ENCODE assay signal across 13 mouse cellular contexts in the genomic region with DNA sequence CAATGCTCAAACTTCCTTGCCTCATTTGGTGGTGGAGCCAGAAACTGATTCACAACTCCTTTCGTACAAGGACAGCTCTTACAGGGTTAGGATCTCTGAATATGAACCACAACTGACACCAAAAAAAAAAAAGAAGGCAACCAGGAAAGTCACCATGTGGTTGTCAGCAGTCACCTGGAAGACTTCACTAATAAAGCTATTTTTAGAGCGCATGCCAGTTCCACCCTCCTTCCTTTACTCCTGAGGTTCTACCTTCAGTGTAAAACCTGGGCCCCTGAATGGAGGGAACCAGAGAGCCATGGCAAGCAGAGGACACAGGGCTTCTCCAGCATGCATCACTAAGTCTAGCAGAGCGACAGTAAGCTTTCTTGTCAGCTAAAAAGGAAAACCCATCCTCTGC. TPM values are rescaled to one million over a fixed set of nuclear protein-coding genes. Genes with fewer than 3 reads are reported as not detected.
DNase-seq lines count a peak whose midpoint lies in the region; ATAC-seq and TF ChIP-seq lines count a peak whose summit lies in the region.
"Had no signal": no experiment of that assay in that cellular context is flagged by ENCODE, and none has a peak within 500 bp of the region (broad histone marks: within the 10 kb centered on the region; RNA-seq: fewer than 3 reads in every experiment).

No protein-coding gene starts in this region.

- H3K4me2 ChIP-seq in heart, embryonic 13.5 days: peak overlapping the region; percentile 95
- H3K4me2 ChIP-seq in liver, embryonic 13.5 days: no peak overlapping the region
- H3K4me2 ChIP-seq in heart, embryonic 16.5 days (ENCODE audit: low read depth, low read length): peak overlapping the region; percentile 37
- peak overlapping the region; percentile 6; the same call in 1 of the 2 replicates for H3K4me2 ChIP-seq in liver, embryonic 14.5 days (ENCODE audit: low read depth)
- H3K4me2 ChIP-seq: midbrain, embryonic 11.5 days had no signal

- DNase-seq in heart, adult 8-10 months (ENCODE audit: low spot score): no peak
- no peak for DNase-seq in liver, embryonic 13.5 days
- no peak for DNase-seq in liver
- no peak for DNase-seq in liver, embryonic 14.5 days (ENCODE audit: low read depth in 3 of 3, low spot score in 3 of 3)
- no peak for DNase-seq in right cerebral cortex, postnatal 14 days
- DNase-seq in cerebellum, adult 11-12 months: no peak
- DNase-seq: lung, postnatal 14 days; thymus, adult 18-20 months had no signal

- H3K9me3 ChIP-seq in heart, embryonic 13.5 days: no peaks in the 10 kb centered on the region
- no peaks in the 10 kb centered on the region for H3K9me3 ChIP-seq in liver, embryonic 13.5 days (replicated peaks)
- no peaks in the 10 kb centered on the region for H3K9me3 ChIP-seq in heart, embryonic 16.5 days (replicated peaks; ENCODE audit: control insufficient read depth, low read length)
- H3K9me3 ChIP-seq in liver, embryonic 14.5 days (ENCODE audit: control insufficient read depth, low read length): no peaks in the 10 kb centered on the region
- H3K9me3 ChIP-seq: G1E had no signal

- peak overlapping the region; percentile 60 for H3K9ac ChIP-seq in heart, embryonic 13.5 days
- H3K9ac ChIP-seq in liver, embryonic 13.5 days: peak overlapping the region; percentile 90; the same call in 1 of the 2 replicates
- peak overlapping the region; percentile 34 for H3K9ac ChIP-seq in heart, embryonic 16.5 days (ENCODE audit: low read length)
- no peak overlapping the region for H3K9ac ChIP-seq in liver, embryonic 14.5 days (replicated peaks)

- peak overlapping the region; percentile 89; the same call in 1 of the 2 replicates for H3K4me3 ChIP-seq in heart, embryonic 13.5 days
- no peak overlapping the region for H3K4me3 ChIP-seq in liver, embryonic 13.5 days (replicated peaks)
- H3K4me3 ChIP-seq in heart, embryonic 16.5 days (ENCODE audit: low read length): no peak overlapping the region
- no peak overlapping the region for H3K4me3 ChIP-seq in liver, embryonic 14.5 days (ENCODE audit: insufficient read depth in 1 of 2, low read depth in 2 of 2, low read length in 2 of 2)

- H3K27ac ChIP-seq in heart, embryonic 13.5 days (replicated peaks): peak overlapping the region; percentile 86
- H3K27ac ChIP-seq in liver, embryonic 13.5 days: no peak overlapping the region
- peak overlapping the region; percentile 60 for H3K27ac ChIP-seq in heart, embryonic 16.5 days (ENCODE audit: low read length)
- H3K27ac ChIP-seq in liver, embryonic 14.5 days: no peak overlapping the region

- 59% methylated on average over 3 of the region's 3 CpGs for WGBS in heart, embryonic 13.5 days
- WGBS in liver, embryonic 13.5 days (ENCODE audit: insufficient replicate concordance): 84% methylated on average over 3 of the region's 3 CpGs
- WGBS in heart, embryonic 16.5 days: 58% methylated on average over 3 of the region's 3 CpGs
- 81% methylated on average over 3 of the region's 3 CpGs for WGBS in liver, embryonic 14.5 days (ENCODE audit: insufficient replicate concordance)

- no peak for TF ChIP-seq CTCF in liver, embryonic 14.5 days (IDR thresholded peaks at IDR 0.05; ENCODE audit: low read depth)

- peaks cover 51% of the 10 kb centered on the region for H3K4me1 ChIP-seq in heart, embryonic 13.5 days
- H3K4me1 ChIP-seq in liver, embryonic 13.5 days (replicated peaks): peaks cover 45% of the 10 kb centered on the region
- peaks cover 35% of the 10 kb centered on the region for H3K4me1 ChIP-seq in heart, embryonic 16.5 days (ENCODE audit: control insufficient read depth, insufficient read depth, low read length)
- H3K4me1 ChIP-seq in liver, embryonic 14.5 days (replicated peaks; ENCODE audit: control insufficient read depth in 2 of 2, insufficient read depth in 2 of 2, low read length in 1 of 2): peaks cover 11 to 17% of the 10 kb centered on the region in 2 experiments

- no peak for ATAC-seq in heart, embryonic 13.5 days (ENCODE audit: extremely low read depth, insufficient number of reproducible peaks, low FRiP score, low TSS enrichment)
- no peak for ATAC-seq in liver, embryonic 13.5 days (ENCODE audit: low read depth)
- ATAC-seq in heart, embryonic 16.5 days (replicated peaks; ENCODE audit: extremely low read depth, insufficient read depth, low FRiP score): no peak
- no peak for ATAC-seq in liver, embryonic 14.5 days (ENCODE audit: insufficient read depth)
- ATAC-seq: forebrain, embryonic 14.5 days had no signal

- H3K27me3 ChIP-seq in heart, embryonic 13.5 days (replicated peaks): 0 out of 2 replicates have a peak, but pooled peaks cover 2% of the 10 kb centered on the region
- 0 out of 2 replicates have a peak, but pooled peaks cover 3% of the 10 kb centered on the region for H3K27me3 ChIP-seq in liver, embryonic 13.5 days
- no peaks in the 10 kb centered on the region for H3K27me3 ChIP-seq in heart, embryonic 16.5 days (ENCODE audit: control insufficient read depth, insufficient read depth, low read length)
- H3K27me3 ChIP-seq in liver, embryonic 14.5 days (ENCODE audit: control insufficient read depth, insufficient read depth, low read length): no peaks in the 10 kb centered on the region

- TF ChIP-seq EP300 in liver, embryonic 14.5 days (IDR thresholded peaks at IDR 0.05; ENCODE audit: low read depth): no peak

- H3K36me3 ChIP-seq in heart, embryonic 13.5 days: peaks cover 16% of the 10 kb centered on the region
- peaks cover 28% of the 10 kb centered on the region for H3K36me3 ChIP-seq in liver, embryonic 13.5 days
- H3K36me3 ChIP-seq in heart, embryonic 16.5 days (ENCODE audit: control insufficient read depth, insufficient read depth): no peaks in the 10 kb centered on the region
- H3K36me3 ChIP-seq in liver, embryonic 14.5 days (replicated peaks; ENCODE audit: control insufficient read depth, insufficient read depth, low read depth): no peaks in the 10 kb centered on the region

RNA-seq across cellular contexts. Expression of a gene that starts 2.7 kb away (rescaled TPM):
- polyA plus RNA-seq in heart, embryonic 13.5 days (2015; fragmentation: Nextera tagmentation; extraction: Ambion mirVana): 195 and 206 TPM in 2 replicates
- 100 to 1,000 TPM; 276 to 300 (median 281) TPM for total RNA-seq in heart, adult 8-10 months (2022)
- 108 and 132 TPM in 2 replicates for polyA plus RNA-seq in liver, embryonic 13.5 days (2015; fragmentation: Nextera tagmentation; extraction: Ambion mirVana)
- 225 and 256 TPM in 2 replicates for polyA plus RNA-seq in heart, embryonic 16.5 days (2015; fragmentation: Nextera tagmentation; extraction: Ambion mirVana)
- polyA plus RNA-seq in liver, embryonic 14.5 days (2012; rRNA removed): 64.8 and 76.7 TPM in 2 replicates
- 110 and 119 TPM in 2 replicates for polyA plus RNA-seq in liver, embryonic 14.5 days (2014; fragmentation: Nextera tagmentation; extraction: Ambion mirVana)

RNA-seq across cellular contexts. Expression of a gene that starts 41.9 kb away (rescaled TPM):
- polyA plus RNA-seq in heart, embryonic 13.5 days (2015; fragmentation: Nextera tagmentation; extraction: Ambion mirVana): 207 and 217 TPM in 2 replicates
- total RNA-seq in heart, adult 8-10 months (2022): 100 to 1,000 TPM in 3 of 4 experiments, 10 to 100 TPM in 1; 92.5 to 117 (median 111) TPM
- polyA plus RNA-seq in liver, embryonic 13.5 days (2015; fragmentation: Nextera tagmentation; extraction: Ambion mirVana): 198 and 228 TPM in 2 replicates
- 182 and 197 TPM in 2 replicates for polyA plus RNA-seq in heart, embryonic 16.5 days (2015; fragmentation: Nextera tagmentation; extraction: Ambion mirVana)
- polyA plus RNA-seq in liver, embryonic 14.5 days (2012; rRNA removed): 75.9 and 81.7 TPM in 2 replicates
- polyA plus RNA-seq in liver, embryonic 14.5 days (2014; fragmentation: Nextera tagmentation; extraction: Ambion mirVana): 169 and 172 TPM in 2 replicates

Comparison
In these comparisons a context has a peak if more than half of its experiments do, and no peak if none do; other contexts are left out.
1. H3K27ac ChIP-seq: peak in heart, embryonic 13.5 days (single experiment) and heart, embryonic 16.5 days (single experiment); none in liver, embryonic 13.5 days (single experiment) and liver, embryonic 14.5 days (single experiment).